Mouse (Mus musculus): ENCODE results near the gene Pxylp1. TPM values are rescaled to one million over a fixed set of nuclear protein-coding genes. Genes with fewer than 3 reads are reported as not detected.

The Pxylp1 gene
- polyA plus RNA-seq, 1 experiment = 14.5 TPM

DNA sequence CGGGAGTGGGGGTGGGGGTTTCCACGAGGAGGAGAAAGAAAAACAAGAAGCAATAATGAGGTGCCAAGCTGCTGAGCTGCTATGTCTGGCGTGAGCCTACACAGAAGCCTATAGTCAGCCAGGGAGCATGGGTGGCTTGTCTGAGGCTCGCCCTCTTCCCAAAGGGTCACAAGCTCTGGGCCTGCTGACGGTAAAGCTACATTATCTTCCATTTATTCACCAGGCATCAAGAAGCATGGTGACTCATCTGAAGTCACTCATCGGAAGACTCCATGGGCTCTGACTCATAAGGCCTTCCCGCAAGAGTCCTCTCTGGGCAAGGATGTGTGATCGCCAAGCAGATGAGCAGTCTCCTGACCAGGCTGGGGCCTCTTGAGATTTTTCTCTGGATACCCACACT, 110.4 kb downstream of the Pxylp1 start:
- no peaks in the 10 kb centered on the region; the same call in 1 of the 2 replicates for H3K4me1 ChIP-seq (ENCODE audit: control insufficient read depth, insufficient read depth, low read length)
- no peak overlapping the region for H3K4me3 ChIP-seq (replicated peaks; ENCODE audit: control insufficient read depth, low read depth, low read length)
- TF ChIP-seq CTCF (IDR thresholded peaks at IDR 0.05; ENCODE audit: control insufficient read depth, insufficient read depth, low read length) (no peak), POLR2A (IDR thresholded peaks at IDR 0.05; ENCODE audit: borderline replicate concordance, control insufficient read depth, low read depth, low read length) (no peak)
- no peak overlapping the region for H3K27ac ChIP-seq (ENCODE audit: control insufficient read depth, insufficient read depth, low read depth, low read length, poor library complexity)
- WGBS = 75% methylated on average over 8 of the region's 8 CpGs

Other genes with a start within 250 kb of the Pxylp1 start
- gene Zbtb38, start 139.8 kb downstream of the Pxylp1 start, polyA plus RNA-seq (2011; ENCODE audit: insufficient read depth, insufficient read length, low replicate concordance, missing spikeins) = 5.6 and 14.8 TPM in 2 replicates
- 1.5 TPM in 1 of 2 replicates, not detected in the other for gene Spsb4, start 126.2 kb upstream of the Pxylp1 start, polyA plus RNA-seq (2011; ENCODE audit: insufficient read depth, insufficient read length, low replicate concordance, missing spikeins)
- 15.0 and 27.5 TPM in 2 replicates for gene Slc25a36, start 218.5 kb upstream of the Pxylp1 start, polyA plus RNA-seq (2011; ENCODE audit: insufficient read depth, insufficient read length, low replicate concordance, missing spikeins)

Data from bone marrow, adult 2 months (tissue).